Mouse (Mus musculus): ENCODE results near the gene Dock2.

- TF ChIP-seq CTCF (IDR thresholded peaks at IDR 0.05 in 2 of 3, conservative IDR thresholded peaks at IDR 0.05 in 1 of 3; ENCODE audit: control insufficient read depth in 1 of 3, insufficient read depth in 1 of 3, low read depth in 2 of 3, low read length in 3 of 3, poor library complexity in 1 of 3, severe bottlenecking in 1 of 3) (no peak), TAL1 (IDR thresholded peaks at IDR 0.05; ENCODE audit: low read length) (no peak)
Measured at GRCm38 (mm10) chr11:34202769-34203168, 580.9 kb downstream of the Dock2 start.

Measured in MEL (cell line).